Mouse (Mus musculus) megakaryocyte, embryonic 14.5 days (primary cell): Measurements from ENCODE around the gene Frmd5.
"Not testable (repeated sequence)": the region's sequence is repeated elsewhere in the genome, so short reads cannot be mapped to it uniquely, and the experiment has no call there.

Experiments
- FLI1 ChIP-seq: IDR thresholded peaks from 2 replicates; pipeline ENCODE4 v1.6.1; 2012; ENCODE audit warnings: low read length, inconsistent platforms, mixed read lengths
- GATA1 ChIP-seq: IDR thresholded peaks from 3 replicates; pipeline ENCODE4 v1.6.1; 2012; ENCODE audit warnings: mixed read lengths, low read length, inconsistent platforms, borderline replicate concordance

DNA sequence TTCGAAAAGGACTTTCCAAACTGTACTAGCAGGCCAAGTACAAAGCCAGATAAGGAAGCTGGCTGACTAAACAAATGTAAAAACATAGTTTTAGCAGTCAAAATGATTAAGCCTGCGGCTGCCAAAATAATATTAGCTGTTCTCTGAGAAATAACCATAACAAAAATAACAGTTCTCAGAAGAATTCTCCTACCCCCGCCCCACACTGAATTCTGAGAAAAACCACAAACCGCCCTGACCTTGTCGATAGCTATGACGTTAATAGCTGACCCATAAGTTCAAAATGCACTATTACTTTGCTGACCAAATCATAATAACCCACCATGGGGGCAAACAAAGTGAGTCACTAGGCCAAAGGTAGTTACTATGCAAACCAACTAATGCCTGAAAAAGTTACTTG is 4.0 kb upstream of the Frmd5 start:
- TF ChIP-seq GATA1, FLI1: not testable (repeated sequence)
